Mouse (Mus musculus) common myeloid progenitor, adult 5-6 weeks (primary cell): ENCODE results near the gene E130114P18Rik. TPM values are rescaled to one million over a fixed set of nuclear protein-coding genes. Genes with fewer than 3 reads are reported as not detected.

ENCODE experiments used
- ATAC-seq: replicated peaks from 2 replicates; pipeline ENCODE4 v1.8.0; 2016; ENCODE audit warnings: low read depth, mild to moderate bottlenecking, moderate TSS enrichment, inconsistent platforms; ENCODE audit not compliant: poor library complexity, severe bottlenecking
- total RNA-seq: library from RNA; stranded (forward); fragments of 200-1000, 187-1606 nt; gene quantifications from 2 replicates; pipeline ENCODE4 v1.2.3, GENCODE M21; 2017

E130114P18Rik gene
- total RNA-seq, 1 experiment from 2014 or later: not detected

DNA sequence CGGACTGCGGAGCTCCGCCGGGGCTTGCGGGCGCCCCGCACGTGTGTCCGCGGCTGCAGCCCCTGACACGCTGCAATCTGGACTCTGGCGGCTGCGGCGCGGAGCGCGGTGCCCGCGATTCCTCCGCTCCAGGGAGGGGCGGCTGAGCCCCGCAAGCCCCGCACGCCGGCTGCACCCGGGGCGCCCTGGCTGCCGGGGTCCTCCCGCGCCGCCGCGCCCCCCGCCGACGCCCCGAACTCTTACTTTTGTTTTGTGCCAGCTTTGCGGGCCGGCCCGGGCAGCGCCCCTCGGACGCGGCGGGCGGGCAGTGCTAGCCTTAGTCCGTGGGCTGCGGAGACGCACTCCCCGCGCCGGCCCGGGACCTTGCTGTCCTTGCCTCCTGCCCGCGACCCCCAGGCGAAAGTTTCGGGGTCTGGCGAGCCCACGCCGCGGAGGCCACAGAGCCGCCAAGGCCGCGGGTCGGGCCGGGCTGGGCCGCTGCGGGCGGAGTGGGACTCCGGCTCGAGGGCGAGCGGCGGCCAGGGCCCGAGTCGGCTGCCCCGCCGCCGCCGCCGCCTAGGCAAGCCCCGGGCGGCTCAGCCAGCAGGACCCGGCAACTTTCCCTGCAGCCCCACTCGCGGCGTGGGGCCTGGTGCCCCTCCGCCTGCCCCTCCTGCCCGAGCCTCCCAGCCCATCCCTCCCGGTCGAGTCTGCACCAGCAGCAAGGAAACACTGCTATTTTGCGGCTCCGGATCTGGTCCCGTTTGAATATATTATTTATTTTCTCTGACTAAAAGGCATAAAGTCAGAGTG lies 529 bp upstream of the E130114P18Rik start:
- no peak for ATAC-seq

DNA sequence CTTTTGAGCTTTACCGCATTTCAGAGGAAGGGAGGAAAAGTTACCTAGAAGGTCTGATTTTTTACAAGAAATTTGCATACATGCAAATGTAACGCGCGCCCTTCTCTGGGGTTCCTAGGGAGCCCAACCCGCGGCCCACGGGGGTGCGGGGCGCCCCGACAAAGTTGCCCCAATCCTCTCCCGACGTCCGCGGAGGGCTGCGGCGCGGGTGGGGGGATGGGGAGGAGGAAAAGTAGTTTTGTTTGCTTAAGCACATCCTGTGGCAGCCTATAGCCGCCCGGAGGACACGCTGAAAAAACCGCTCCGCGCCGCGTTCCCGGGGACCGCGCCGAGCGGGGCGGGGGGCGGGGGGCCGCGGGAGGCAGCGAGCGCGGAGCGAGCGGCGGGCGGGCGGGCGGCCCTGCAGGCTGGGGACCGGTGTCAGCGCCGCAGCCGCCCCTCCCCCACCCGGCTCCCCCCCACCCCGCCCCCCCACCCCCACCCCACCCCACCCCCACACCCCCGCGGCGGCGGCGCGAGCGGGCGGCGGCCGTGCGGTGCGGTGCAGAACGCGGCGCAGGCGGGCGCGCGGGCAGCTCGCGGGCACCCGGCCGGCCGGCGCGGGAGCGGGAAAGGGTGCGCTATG lies 685 bp downstream of the E130114P18Rik start:
- ATAC-seq: no peak

GRCm38 (mm10) chr4:97776388-97777080 lies 1.3 kb downstream of the E130114P18Rik start:
- no peak for ATAC-seq

- ATAC-seq: no peak
Observed at GRCm38 (mm10) chr4:97775494-97776265, 2.2 kb downstream of the E130114P18Rik start.

DNA sequence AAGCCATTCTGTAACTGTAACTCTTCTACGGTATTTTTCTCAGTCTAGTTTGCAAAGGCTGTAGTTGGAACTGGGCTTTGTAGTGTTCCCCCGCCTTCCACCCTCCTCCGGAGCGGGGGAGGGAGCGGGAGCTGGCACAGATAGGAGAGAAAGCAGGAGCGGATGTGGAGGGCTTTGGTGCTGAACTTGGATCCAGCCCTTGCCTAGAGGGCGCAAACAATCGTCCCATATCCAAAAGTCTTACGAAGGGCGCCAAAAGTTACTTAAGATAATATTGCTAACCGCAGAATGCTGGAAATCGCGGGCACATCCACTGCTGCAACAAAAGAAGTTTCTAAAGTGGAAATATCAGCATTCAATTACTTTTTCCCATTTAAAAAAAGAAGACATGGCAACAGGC lies 2.8 kb downstream of the E130114P18Rik start:
- peak; percentile 20 for ATAC-seq

DNA sequence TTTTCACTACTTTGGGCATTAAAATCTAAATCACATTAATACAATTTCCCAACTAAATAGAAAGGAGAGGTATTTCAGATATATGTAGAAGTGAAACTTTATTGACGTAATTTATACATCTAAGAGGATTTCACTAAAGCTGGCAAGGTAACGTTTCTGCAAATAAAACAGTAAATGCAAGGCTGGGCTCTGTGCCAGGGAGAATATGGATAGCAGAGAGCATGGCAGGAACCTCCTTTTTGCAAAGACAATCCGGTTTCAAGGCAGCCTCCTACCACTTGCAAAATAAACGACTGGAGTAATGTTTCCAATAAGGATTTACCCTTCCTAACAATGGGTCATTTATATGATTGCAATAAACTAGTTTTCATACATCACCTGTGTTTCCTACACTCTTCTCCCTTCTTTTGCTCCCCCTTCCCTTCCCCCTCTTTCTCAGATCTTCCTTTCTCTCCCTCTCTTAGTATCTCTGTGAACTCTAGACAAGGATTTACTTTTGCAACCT lies 3.4 kb downstream of the E130114P18Rik start:
- no peak for ATAC-seq

DNA sequence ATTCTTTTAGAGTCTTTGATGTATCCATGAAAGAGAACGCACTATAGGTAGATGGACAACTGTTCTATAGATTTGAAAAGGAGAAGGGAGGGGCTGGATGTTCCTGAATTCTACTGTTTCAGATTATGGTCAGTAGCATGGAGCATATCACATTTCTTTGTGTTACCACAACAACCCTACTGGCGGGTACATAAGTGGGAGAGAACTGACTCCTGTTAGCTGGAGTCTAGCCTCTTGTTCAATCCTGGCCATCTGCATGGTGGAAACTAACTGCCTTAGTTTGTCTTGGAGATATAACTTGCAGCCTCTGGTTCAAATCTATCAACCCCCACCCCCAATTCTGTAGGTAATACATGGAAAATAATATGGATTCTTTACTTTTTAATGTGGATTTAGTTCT lies 4.1 kb downstream of the E130114P18Rik start:
- ATAC-seq: no peak

DNA sequence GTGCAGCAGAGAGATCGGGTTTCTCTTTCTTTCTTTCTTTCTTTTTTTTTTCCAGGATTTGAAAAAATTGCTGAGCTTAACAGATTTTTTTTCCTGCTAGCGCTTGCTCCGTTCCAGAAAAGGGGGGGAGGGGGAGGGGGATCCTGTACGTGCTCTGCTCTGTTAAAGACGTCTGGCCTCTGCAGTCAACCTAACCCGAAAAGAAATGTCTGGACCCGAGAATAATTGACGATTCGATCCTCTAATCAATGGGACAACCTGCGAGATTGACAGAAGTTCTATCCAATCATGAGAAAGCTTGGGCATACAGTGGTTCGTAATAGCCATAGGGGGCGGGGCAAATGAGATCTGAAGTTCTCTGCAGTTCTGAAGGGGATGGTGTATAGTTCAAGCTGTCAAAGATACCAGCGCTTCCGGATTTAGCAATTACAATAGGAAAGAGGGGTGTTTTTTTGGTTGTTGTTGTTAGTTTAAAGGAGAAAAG lies 4.7 kb downstream of the E130114P18Rik start:
- ATAC-seq: peak; percentile 67

- ATAC-seq: no peak
Observed at GRCm38 (mm10) chr4:97772641-97773040, 5.2 kb downstream of the E130114P18Rik start, which contains the start of gene Nfia. Gene Nfia (plus strand): TSS chr4:97772734.

DNA sequence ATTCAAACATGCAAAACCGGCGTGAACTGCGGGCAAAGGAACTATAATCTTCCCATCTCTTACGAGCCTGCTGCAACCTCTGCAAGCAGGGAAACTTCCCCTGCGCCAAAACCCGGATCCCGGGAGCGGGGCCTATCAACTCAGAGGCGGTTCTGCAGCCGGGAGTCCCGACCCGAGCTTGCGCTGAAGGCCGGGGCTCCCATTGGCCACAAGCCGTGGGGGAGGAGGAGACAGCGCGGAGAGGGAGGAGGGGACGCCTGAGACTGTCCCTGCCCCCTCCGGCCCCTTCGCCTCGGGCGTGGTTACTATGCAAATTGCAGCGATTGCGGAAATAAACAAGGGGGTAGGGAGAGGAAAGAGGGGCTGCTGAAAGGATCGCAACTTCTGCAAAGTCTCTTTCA lies 5.8 kb downstream of the E130114P18Rik start:
- ATAC-seq: peak; percentile 90

DNA sequence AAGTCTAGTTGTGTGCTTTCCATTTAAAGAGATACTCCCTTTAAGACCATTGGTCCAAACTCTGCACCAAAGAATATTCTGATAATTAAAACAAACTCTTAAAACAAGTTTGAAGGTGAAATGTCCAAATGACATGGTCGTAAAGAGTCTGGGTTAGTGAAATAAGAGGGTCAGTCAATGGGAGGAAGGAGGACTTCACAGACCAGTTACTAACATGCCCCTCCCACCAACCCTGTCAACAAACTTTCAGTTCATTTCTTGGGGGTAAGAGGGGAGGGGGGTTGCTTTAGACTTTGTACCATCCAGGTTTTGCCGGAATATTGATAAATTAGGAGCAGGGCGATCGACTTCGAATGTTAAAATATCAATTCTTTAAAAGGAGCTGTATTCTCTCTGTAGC lies 6.5 kb downstream of the E130114P18Rik start:
- ATAC-seq: no peak

GRCm38 (mm10) chr4:97769861-97770260 lies 8.0 kb downstream of the E130114P18Rik start:
- no peak for ATAC-seq

- no peak for ATAC-seq
Observed at GRCm38 (mm10) chr4:97767516-97767915, 10.4 kb downstream of the E130114P18Rik start.

GRCm38 (mm10) chr4:97767025-97767424 lies 10.9 kb downstream of the E130114P18Rik start:
- no peak for ATAC-seq

DNA sequence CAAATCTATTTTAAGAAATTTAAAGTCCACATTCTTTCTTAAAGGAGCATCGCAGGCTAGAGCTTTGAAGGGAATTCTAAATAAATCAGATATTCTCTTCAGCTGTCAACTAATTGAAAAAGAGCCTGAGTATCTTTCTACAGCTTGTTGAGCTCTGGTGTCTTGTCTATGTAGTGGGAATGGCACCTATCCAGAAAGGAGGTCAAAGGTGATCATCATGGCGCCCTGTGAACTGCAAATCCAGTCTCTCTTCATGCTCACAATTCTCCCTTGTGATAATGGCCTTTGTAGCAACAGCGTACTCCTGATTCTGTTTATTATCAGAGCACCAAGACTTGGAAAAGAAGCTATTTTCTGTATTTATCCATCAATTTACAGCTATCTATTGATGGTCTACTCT lies 11.8 kb downstream of the E130114P18Rik start:
- no peak for ATAC-seq

DNA sequence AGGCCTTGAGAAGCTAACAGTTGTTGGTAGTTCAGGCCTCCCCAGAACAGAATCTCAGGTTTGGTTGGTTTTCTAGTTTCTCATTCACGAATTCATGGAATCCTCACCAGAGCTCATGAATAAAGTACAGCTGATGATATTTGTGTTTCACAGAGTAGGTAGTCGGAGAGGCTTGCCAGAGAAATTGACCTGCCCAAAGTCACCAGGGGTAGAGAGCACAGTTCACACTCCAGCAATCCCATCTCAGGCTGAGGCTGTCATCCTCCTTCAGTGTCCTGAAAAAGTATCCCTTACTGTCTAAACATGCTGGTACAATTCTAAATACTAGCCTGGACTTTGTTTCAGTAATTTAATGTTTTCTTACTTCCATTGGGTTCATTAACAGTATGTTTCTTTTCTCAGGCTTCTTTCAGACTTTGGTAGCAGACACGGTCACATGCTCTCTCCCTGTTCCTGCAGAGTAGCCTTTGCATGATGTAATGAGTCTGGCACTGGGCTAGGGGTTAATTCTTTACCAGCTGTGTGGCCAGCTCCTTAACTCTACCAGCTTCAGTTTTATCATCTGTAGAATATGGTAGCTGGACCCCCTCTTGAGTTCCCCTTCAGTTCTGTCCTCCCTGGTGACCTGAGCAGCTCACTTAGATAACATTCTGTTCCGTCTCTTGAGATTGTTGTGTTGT lies 12.4 kb downstream of the E130114P18Rik start:
- no peak for ATAC-seq

- no peak for ATAC-seq
Observed at GRCm38 (mm10) chr4:97764616-97765015, 13.3 kb downstream of the E130114P18Rik start.

DNA sequence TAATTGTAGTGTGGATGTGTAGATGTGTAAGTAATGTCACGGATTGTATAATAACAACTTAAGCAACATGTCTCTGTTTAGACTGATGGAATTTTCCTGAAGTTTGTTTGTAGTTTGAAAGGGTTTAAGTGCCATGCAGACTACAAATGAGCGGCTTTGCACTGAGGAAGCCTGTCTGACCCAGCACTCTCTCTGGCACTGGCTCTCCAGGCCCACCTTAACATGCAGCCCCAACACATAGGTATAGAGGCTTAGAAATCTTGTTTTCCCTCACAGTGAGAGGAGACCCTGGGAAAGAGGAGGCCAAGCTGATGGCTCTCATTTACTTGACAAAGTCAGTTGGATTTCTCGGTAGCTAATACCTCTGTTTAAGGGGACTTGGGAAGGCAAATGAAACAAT lies 19.2 kb downstream of the E130114P18Rik start:
- no peak for ATAC-seq

- ATAC-seq: peak; percentile 55
Observed at GRCm38 (mm10) chr4:97757978-97758461, 19.9 kb downstream of the E130114P18Rik start.
